Mouse (Mus musculus) neural tube, embryonic 14.5 days (tissue): ENCODE data around the gene Sctr. TPM values are rescaled to one million over a fixed set of nuclear protein-coding genes. Genes with fewer than 3 reads are reported as not detected.

Experiments
- ATAC-seq: fragments of 200-750 bp; cut with Nextera tagmentation; 2 replicates; pipeline ENCODE4 v1.8.0; 2017; ENCODE audit warnings: low read depth, mild to moderate bottlenecking, moderate TSS enrichment, moderate library complexity
- H3K27ac ChIP-seq: fragments of 300-500 bp; sonication (generic); 2 replicates; pipeline ENCODE4 v1.5.1; 2014; ENCODE audit warnings: low read depth, mild to moderate bottlenecking, control low read depth, low read length, moderate library complexity, mixed read lengths
- H3K27me3 ChIP-seq: fragments of 300-500 bp; sonication (generic); 2 replicates; pipeline ENCODE4 v1.6.1; 2014; ENCODE audit warnings: low read length; ENCODE audit not compliant: control insufficient read depth, insufficient read depth
- H3K36me3 ChIP-seq: fragments of 300-500 bp; sonication (generic); 2 replicates; pipeline ENCODE4 v1.6.1; 2014; ENCODE audit warnings: low read length, mixed read lengths; ENCODE audit not compliant: control insufficient read depth, insufficient read depth
- H3K4me1 ChIP-seq: fragments of 300-500 bp; sonication (generic); 2 replicates; pipeline ENCODE4 v1.6.1; 2014; ENCODE audit warnings: low read length; ENCODE audit not compliant: control insufficient read depth, insufficient read depth
- H3K4me2 ChIP-seq: fragments of 300-500 bp; sonication (generic); 2 replicates; pipeline ENCODE4 v1.6.1; 2014; ENCODE audit warnings: mild to moderate bottlenecking, low read depth, low read length, control low read depth
- H3K4me3 ChIP-seq: fragments of 300-500 bp; sonication (generic); 2 replicates; pipeline ENCODE4 v1.5.1; 2014; ENCODE audit warnings: low read depth, low read length, control low read depth, mixed read lengths
- H3K9ac ChIP-seq: fragments of 300-500 bp; sonication (generic); replicated peaks from 2 replicates; pipeline ENCODE4 v1.6.1; 2014; ENCODE audit warnings: low read depth, mild to moderate bottlenecking, control low read depth, low read length, mixed read lengths
- H3K9me3 ChIP-seq: fragments of 300-500 bp; sonication (generic); 2 replicates; pipeline ENCODE4 v1.6.1; 2016; ENCODE audit warnings: low read length; ENCODE audit not compliant: control insufficient read depth
- WGBS: fragments of 180-500 bp; shearing (Covaris S2); extraction: QIAGEN DNeasy Blood & Tissue Kit; methylation state at CpG from one replicate; pipeline ENCODE4 v1.1.7; 2014; 5-methylcytosine and 5-hydroxymethylcytosine counted together
- polyA plus RNA-seq: library from polyadenylated mRNA; unstranded; fragments of >200 nt; fragmentation: Nextera tagmentation; extraction: Ambion mirVana; gene quantifications from 2 replicates; pipeline ENCODE4 v1.2.1, GENCODE M21; 2014

Gene Sctr
- polyA plus RNA-seq, 1 experiment from 2014 or later = 0.66 TPM

DNA sequence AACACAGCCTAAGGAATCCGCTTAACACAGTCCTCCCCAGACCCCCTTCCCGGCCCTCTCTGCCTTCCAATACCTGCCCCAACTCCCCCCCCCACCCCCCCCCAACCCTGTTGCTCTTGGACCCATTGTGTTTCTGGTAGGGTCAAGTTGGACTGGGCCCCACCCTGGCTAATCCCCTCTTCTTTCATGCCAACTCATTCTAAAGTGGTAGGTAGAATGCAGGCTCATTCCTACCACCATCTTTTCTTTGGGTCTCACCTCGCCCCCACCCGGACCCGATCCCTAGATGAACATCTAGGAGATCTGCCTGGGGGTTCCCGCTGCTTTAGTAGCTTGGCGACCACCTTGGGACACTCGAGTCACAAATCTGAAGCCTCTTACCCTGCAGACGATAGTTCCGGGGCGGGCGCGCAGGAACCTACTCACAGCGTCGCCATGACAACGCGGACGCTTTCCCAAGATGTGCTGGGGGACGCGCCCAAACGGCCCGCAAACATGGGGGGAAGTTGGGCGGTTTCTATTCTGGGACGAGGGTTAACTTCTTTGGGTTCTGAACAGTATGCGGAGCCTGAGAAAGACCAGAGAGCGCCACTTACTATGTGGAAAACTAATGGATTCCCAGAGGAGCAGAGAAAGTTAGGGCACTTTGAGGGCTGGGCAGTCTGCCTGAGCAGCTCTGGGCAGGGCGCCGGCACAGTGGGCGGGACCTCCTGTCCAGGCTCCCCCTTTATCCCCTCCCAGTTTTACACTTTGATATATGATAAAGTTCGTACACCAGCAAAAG lies 9.7 kb upstream of the Sctr start, which contains the start of gene Cfap221:
TSS of gene Cfap221 (minus strand) at position 437 of the 784 bp plus-strand sequence.
- peak; percentile 89 for ATAC-seq
- WGBS = 6% methylated on average over 30 of the region's 30 CpGs
- H3K9ac ChIP-seq = no peak within 1 kb of the TSS
- 0 out of 2 replicates have a peak, but pooled peaks cover 3% of the 10 kb centered on the region for H3K4me1 ChIP-seq
- H3K27me3 ChIP-seq = no peaks in the 10 kb centered on the region
- H3K9me3 ChIP-seq = no peaks in the 10 kb centered on the region
- H3K4me2 ChIP-seq = peak within 1 kb of the TSS; percentile 63
- peak within 1 kb of the TSS; percentile 26 for H3K4me3 ChIP-seq
- H3K27ac ChIP-seq = no peak within 1 kb of the TSS
- H3K36me3 ChIP-seq = no peaks in the 10 kb centered on the region

DNA sequence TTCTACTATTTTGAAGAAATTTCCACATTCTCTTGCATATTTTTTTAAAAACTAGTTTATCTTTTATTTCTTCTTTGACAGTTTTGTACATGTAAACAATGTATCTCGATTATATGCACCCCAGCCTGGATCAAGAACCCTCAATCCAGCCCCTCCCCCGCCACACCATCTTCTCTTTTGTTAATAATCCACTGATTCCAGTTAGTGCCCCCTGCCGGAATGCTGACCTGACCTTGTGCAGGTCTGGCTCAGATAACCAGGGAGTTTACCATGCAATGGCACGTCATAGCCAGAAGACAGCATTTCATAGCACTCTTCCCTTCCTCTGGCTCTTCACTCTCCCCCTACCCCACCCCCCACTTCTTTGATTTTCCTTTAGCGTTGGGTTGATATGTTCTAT lies 9.1 kb upstream of the Sctr start:
- Histone ChIP-seq H3K9ac (no peak overlapping the region), H3K4me3 (no peak overlapping the region; the same call in 1 of the 2 replicates), H3K36me3 (no peaks in the 10 kb centered on the region), H3K4me1 (0 out of 2 replicates have a peak, but pooled peaks cover 3% of the 10 kb centered on the region), H3K27ac (no peak overlapping the region), H3K27me3 (no peaks in the 10 kb centered on the region), H3K4me2 (peak overlapping the region; percentile 63; the same call in 1 of the 2 replicates), H3K9me3 (no peaks in the 10 kb centered on the region)
- WGBS = 43% methylated on average over 5 of the region's 5 CpGs
- ATAC-seq = no peak

DNA sequence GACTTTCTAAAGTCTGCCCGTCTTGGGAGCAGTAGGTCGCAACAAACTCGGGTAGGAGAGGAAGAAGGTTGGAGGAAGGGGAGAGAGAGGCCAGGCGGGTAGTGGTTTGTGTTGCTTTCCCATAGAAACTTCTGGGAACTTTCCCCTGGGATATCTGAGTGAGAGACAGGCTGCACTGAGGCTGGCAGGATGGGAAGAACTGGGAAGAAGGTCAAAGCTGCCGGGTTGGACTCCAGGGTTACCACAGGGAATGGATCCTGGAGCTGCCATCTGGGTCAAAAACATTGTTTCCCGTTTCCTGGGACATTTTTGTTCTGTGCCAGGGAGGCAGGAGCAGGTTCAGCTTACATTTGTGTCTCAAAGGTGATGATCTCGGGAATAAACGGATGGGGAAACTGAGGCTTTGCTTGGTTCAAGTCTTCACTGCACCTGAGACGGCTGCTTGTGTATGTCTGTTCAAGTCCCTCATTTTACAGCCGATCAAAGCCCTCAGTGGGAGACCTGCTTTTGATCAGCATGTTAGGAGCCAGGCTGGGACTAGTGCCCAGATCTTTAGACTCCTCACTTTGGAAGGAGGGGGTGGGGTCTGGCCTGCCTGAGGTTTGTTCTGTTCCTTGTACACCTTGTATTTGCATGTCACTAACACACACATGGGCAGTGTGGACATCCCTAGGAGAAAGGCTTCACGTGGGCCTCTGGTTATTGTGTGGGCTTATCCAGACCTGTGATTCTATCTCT lies 1.3 kb downstream of the Sctr start:
- WGBS = 32% methylated on average over 11 of the region's 11 CpGs
- Histone ChIP-seq H3K27me3 (no peaks in the 10 kb centered on the region; the same call in 1 of the 2 replicates), H3K4me2 (peak overlapping the region; percentile 82; the same call in 1 of the 2 replicates), H3K9me3 (no peaks in the 10 kb centered on the region), H3K4me3 (peak overlapping the region; percentile 33), H3K36me3 (no peaks in the 10 kb centered on the region), H3K4me1 (peaks cover 4% of the 10 kb centered on the region; the same call in 1 of the 2 replicates), H3K9ac (no peak overlapping the region), H3K27ac (no peak overlapping the region)
- no peak for ATAC-seq

DNA sequence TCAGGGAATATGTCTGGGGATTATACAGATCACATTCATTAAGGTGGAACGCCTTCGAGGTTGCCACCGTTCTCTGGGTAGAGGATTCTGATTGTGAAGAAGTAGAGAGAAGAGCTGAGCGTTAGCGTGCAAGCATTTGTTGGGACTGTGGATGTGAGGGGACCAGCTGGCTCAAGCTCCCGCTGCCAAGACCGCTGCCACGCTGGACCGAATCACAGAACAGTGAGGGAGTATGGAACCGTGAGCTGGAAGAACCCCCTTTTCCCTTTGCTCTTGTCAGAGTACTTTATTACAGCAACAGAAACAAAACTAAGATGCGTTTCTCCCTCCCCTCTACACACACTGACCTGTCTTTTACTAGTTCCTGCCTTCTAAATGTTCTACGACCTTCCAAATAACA lies 5.9 kb downstream of the Sctr start:
- Histone ChIP-seq H3K9me3 (no peaks in the 10 kb centered on the region), H3K4me3 (no peak overlapping the region), H3K27ac (no peak overlapping the region), H3K4me2 (no peak overlapping the region), H3K36me3 (no peaks in the 10 kb centered on the region), H3K9ac (no peak overlapping the region), H3K4me1 (no peaks in the 10 kb centered on the region), H3K27me3 (no peaks in the 10 kb centered on the region; the same call in 1 of the 2 replicates)
- ATAC-seq = no peak
- WGBS = 84% methylated on average over 12 of the region's 12 CpGs

DNA sequence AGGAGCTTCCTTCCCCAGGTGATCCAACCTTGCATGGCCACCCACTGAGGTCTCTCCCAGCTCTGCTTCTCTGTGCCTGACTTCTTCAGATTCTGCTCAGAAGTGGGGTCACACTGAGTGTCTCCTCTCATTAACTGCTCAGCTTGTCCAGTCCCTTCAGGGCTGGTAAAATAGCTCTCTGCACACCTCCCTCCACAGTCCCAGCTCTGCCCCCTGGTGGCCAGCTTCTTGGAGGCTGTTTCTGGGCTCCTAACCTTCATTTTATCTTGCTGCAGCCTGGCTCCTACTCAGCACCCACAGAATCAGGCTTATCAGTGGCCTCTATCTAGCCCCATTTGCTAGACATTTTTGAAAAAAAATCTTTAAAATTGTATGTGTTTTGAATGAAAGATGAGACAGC lies 6.4 kb downstream of the Sctr start:
- H3K4me3 ChIP-seq = no peak overlapping the region
- H3K9me3 ChIP-seq = no peaks in the 10 kb centered on the region
- H3K27ac ChIP-seq = no peak overlapping the region
- H3K36me3 ChIP-seq = no peaks in the 10 kb centered on the region
- no peak overlapping the region for H3K4me2 ChIP-seq
- ATAC-seq = no peak
- H3K27me3 ChIP-seq = no peaks in the 10 kb centered on the region; the same call in 1 of the 2 replicates
- no peaks in the 10 kb centered on the region for H3K4me1 ChIP-seq
- no peak overlapping the region for H3K9ac ChIP-seq

DNA sequence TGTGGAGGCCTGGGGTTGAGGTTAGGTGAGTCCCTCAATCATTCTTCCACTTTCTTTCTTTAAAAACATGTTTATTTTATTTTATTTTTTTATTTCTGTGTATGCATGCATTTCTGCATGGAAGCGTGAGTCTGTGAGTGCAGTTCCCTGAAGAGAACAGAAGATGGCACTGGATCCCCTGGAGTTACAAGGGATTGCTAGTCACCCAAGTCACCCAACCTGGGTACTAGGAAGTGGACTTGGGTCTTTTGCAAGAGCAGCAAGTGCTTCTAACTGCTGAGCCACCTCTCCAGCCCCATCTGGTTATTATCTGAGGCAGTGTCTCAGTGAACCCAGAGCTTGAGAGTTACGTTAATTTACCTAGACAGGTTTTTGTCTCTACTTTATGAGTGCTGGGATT lies 9.5 kb downstream of the Sctr start:
- Histone ChIP-seq H3K4me3 (no peak overlapping the region), H3K27ac (no peak overlapping the region), H3K36me3 (no peaks in the 10 kb centered on the region), H3K27me3 (no peaks in the 10 kb centered on the region), H3K9ac (no peak overlapping the region), H3K4me1 (no peaks in the 10 kb centered on the region), H3K9me3 (no peaks in the 10 kb centered on the region), H3K4me2 (no peak overlapping the region)
- WGBS = 89% methylated on average over 2 of the region's 2 CpGs
- ATAC-seq = no peak

DNA sequence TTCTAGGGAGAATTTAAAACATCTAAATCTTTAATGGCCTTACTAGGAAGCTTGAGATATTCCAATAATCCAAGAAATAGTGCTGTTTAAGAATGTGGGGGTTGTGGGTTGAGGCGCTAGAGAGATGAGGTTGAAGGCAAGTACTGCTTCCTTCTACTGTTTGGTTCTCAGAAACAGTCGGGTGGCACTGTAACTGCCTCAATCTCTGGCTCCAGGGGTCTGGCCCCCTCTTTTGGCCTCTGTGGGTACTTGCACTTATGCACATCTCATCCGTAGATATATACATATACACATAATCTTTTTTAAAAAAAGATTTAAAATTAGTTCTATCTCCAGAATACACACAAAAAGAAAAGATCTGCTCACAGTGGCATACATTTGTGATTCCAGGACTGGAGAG lies 12.2 kb downstream of the Sctr start:
- no peak overlapping the region for H3K4me2 ChIP-seq
- H3K4me1 ChIP-seq = no peaks in the 10 kb centered on the region
- 70% methylated on average over 3 of the region's 3 CpGs for WGBS
- no peak overlapping the region for H3K27ac ChIP-seq
- no peak overlapping the region for H3K9ac ChIP-seq
- H3K4me3 ChIP-seq = no peak overlapping the region
- 0 out of 2 replicates have a peak, but pooled peaks have one; percentile 21 for ATAC-seq
- H3K9me3 ChIP-seq = no peaks in the 10 kb centered on the region
- no peaks in the 10 kb centered on the region for H3K27me3 ChIP-seq
- H3K36me3 ChIP-seq = no peaks in the 10 kb centered on the region

DNA sequence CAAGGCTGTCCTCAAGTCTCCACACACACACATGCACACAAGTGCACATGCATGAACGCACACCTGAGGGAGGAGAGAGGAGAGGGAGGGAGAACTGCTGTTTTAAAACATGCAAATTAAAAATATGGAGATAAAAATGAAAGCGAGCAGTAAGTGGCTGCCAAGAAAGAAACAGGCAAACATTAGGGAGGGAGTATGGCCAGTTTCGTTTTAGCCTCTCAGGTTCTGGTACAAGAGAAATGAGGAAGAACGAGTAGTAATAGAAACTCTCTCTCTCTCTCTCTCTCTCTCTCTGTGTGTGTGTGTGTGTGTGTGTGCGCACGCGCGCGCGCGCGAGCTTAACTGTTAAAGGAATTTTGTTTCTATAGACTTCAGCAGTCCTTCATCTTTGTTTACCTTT lies 12.7 kb downstream of the Sctr start:
- Histone ChIP-seq H3K4me1 (no peaks in the 10 kb centered on the region), H3K4me2 (no peak overlapping the region), H3K27me3 (no peaks in the 10 kb centered on the region), H3K4me3 (no peak overlapping the region), H3K9ac (no peak overlapping the region), H3K9me3 (no peaks in the 10 kb centered on the region), H3K36me3 (no peaks in the 10 kb centered on the region), H3K27ac (no peak overlapping the region)
- 94% methylated on average over 12 of the region's 12 CpGs for WGBS
- no peak for ATAC-seq

DNA sequence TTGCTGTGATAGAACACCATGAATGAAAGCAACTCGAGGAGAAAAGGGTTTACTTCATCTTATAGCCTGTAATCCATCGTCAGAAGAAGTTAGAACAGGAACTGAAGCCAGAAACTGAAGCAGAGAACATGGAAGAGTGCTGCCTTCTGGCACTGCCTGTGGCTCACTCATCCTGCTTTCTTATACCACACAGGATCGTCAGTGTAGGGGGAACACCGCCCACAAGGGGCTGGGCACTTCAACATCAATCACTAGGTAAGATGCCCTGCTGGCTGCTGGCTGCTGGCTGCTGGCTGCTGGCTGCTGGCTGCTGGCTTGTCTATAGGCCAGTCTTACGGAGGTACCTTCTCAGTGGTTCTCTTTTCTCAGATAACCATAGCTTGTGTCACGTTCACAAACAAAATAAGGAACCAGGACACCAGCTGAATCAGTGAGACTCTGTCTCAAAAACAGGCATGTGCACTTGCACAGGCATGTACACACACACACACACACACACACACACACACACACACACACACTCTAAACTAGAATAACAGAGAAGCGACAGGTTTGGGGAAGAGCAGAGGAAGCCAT lies 13.7 kb downstream of the Sctr start:
- Histone ChIP-seq H3K4me3 (no peak overlapping the region), H3K4me1 (no peaks in the 10 kb centered on the region), H3K27ac (no peak overlapping the region), H3K9me3 (no peaks in the 10 kb centered on the region), H3K36me3 (no peaks in the 10 kb centered on the region), H3K27me3 (no peaks in the 10 kb centered on the region), H3K4me2 (no peak overlapping the region), H3K9ac (no peak overlapping the region)
- no peak for ATAC-seq
- WGBS = 71% methylated on average over 7 of the region's 7 CpGs
